Mouse (Mus musculus) midbrain, embryonic 14.5 days (tissue): ENCODE measurements around the gene Gm3409. TPM values are rescaled to one million over a fixed set of nuclear protein-coding genes. Genes with fewer than 3 reads are reported as not detected.

Experiments used
- polyA plus RNA-seq: library from polyadenylated mRNA; unstranded; fragments of >200 nt; fragmentation: Nextera tagmentation; extraction: Ambion mirVana; gene quantifications from 2 replicates; pipeline ENCODE4 v1.2.1, GENCODE M21; 2014

Gene Gm3409
- polyA plus RNA-seq, 1 experiment from 2014 or later = not detected

Other genes with a start within 250 kb of the Gm3409 start
- gene Wasf3, start 152.7 kb upstream of the Gm3409 start, polyA plus RNA-seq = 9.3 and 10.0 TPM in 2 replicates
- gene Gm6408, start 55.7 kb upstream of the Gm3409 start, polyA plus RNA-seq = not detected in 2 replicates
- gene Gm6370, start 46.3 kb upstream of the Gm3409 start, polyA plus RNA-seq = not detected in 2 replicates
- not detected in 2 replicates for gene 4930449I24Rik, start 35.2 kb upstream of the Gm3409 start, polyA plus RNA-seq
- gene Gm3402, start 23.5 kb upstream of the Gm3409 start, polyA plus RNA-seq = not detected in 2 replicates
- gene Gm3404, start 11.8 kb upstream of the Gm3409 start, polyA plus RNA-seq = not detected in 2 replicates
- not detected in 2 replicates for gene Gm3415, start 18.5 kb downstream of the Gm3409 start, polyA plus RNA-seq
- gene Gpr12, start 47.6 kb downstream of the Gm3409 start, polyA plus RNA-seq = 13.4 and 22.6 TPM in 2 replicates